Mouse (Mus musculus) MEL (cell line): ENCODE data around the gene Slc29a1. TPM values are rescaled to one million over a fixed set of nuclear protein-coding genes. Genes with fewer than 3 reads are reported as not detected.

Experiments used
- DNase-seq: peaks from one replicate; pipeline ENCODE4 v3.0.0; 2011; ENCODE audit warnings: low read depth, low spot score
- H3K27ac ChIP-seq: 2 replicates; pipeline ENCODE4 v1.5.1; 2012; ENCODE audit warnings: low read depth, mild to moderate bottlenecking, control low read depth, low read length, moderate library complexity; ENCODE audit not compliant: control insufficient read depth
- H3K27me3 ChIP-seq, 2 experiments: fragments of 150-350 bp in 1 of 2; sonication (generic) in 1 of 2; 2 replicates each; pipeline ENCODE4 v1.6.1; 2012; ENCODE audit warnings: low read length in 2 of 2, mild to moderate bottlenecking in 2 of 2, improper control_type of control experiment in 1 of 2, moderate library complexity in 1 of 2; ENCODE audit not compliant: insufficient read depth in 2 of 2, control insufficient read depth in 1 of 2
- H3K36me3 ChIP-seq, 2 experiments: 2 replicates each; pipeline ENCODE4 v1.6.1; 2012 to 2014; ENCODE audit warnings: low read length in 2 of 2, improper control_type of control experiment in 1 of 2, inconsistent platforms in 1 of 2, mild to moderate bottlenecking in 1 of 2; ENCODE audit not compliant: insufficient read depth in 2 of 2, control insufficient read depth in 1 of 2
- H3K4me1 ChIP-seq, 2 experiments: fragments of 150-350 bp in 1 of 2; sonication (generic) in 1 of 2; 2 replicates each; pipeline ENCODE4 v1.6.1; 2012; ENCODE audit warnings: low read length in 2 of 2, improper control_type of control experiment in 1 of 2, mild to moderate bottlenecking in 1 of 2; ENCODE audit not compliant: insufficient read depth in 2 of 2, control insufficient read depth in 1 of 2
- H3K4me3 ChIP-seq, 2 experiments: fragments of 150-350 bp in 1 of 2; sonication (generic) in 1 of 2; 2 replicates each; pipeline ENCODE4 v1.5.1; 2012; ENCODE audit warnings: low read depth in 2 of 2, low read length in 2 of 2, mild to moderate bottlenecking in 2 of 2, moderate library complexity in 2 of 2, control low read depth in 1 of 2, improper control_type of control experiment in 1 of 2; ENCODE audit not compliant: control insufficient read depth in 1 of 2, insufficient read depth in 1 of 2
- H3K79me2 ChIP-seq: 2 replicates; pipeline ENCODE4 v1.6.1; 2012; ENCODE audit warnings: mild to moderate bottlenecking, low read length, moderate library complexity; ENCODE audit not compliant: control insufficient read depth, poor library complexity, insufficient read depth
- H3K9ac ChIP-seq: 2 replicates; pipeline ENCODE4 v1.6.1; 2012; ENCODE audit warnings: low read depth, mild to moderate bottlenecking, control low read depth, low read length, moderate library complexity; ENCODE audit not compliant: control insufficient read depth, poor library complexity, severe bottlenecking
- H3K9me3 ChIP-seq: fragments of 150-350 bp; sonication (generic); replicated peaks from 2 replicates; pipeline ENCODE4 v1.6.1; 2012; ENCODE audit warnings: mild to moderate bottlenecking, low read length, improper control_type of control experiment, moderate library complexity; ENCODE audit not compliant: insufficient read depth
- CTCF ChIP-seq, 3 experiments: IDR thresholded peaks in 2 of 3; conservative IDR thresholded peaks in 1 of 3; 2 replicates each; pipeline ENCODE4 v1.5.1; 2011 to 2012; ENCODE audit warnings: low read length in 3 of 3, low read depth in 2 of 3, mild to moderate bottlenecking in 2 of 3, improper control_type of control experiment in 1 of 3, inconsistent platforms in 1 of 3, mixed read lengths in 1 of 3, moderate library complexity in 1 of 3; ENCODE audit not compliant: control insufficient read depth in 1 of 3, insufficient read depth in 1 of 3, poor library complexity in 1 of 3, severe bottlenecking in 1 of 3
- MAX ChIP-seq: IDR thresholded peaks from 2 replicates; pipeline ENCODE4 v1.6.1; 2011; ENCODE audit warnings: low read length, improper control_type of control experiment
- MYB ChIP-seq: IDR thresholded peaks from 2 replicates; pipeline ENCODE4 v1.6.1; 2011; ENCODE audit warnings: mild to moderate bottlenecking, low read depth, low read length, improper control_type of control experiment
- POLR2AphosphoS2 ChIP-seq: IDR thresholded peaks from 2 replicates; pipeline ENCODE4 v1.6.1; 2011; ENCODE audit warnings: low read length, improper control_type of control experiment
- POLR2AphosphoS5 ChIP-seq: IDR thresholded peaks from 2 replicates; pipeline ENCODE4 v1.6.1; 2012; ENCODE audit warnings: low read depth, borderline replicate concordance, mild to moderate bottlenecking, inconsistent platforms, low read length, moderate library complexity, mixed read lengths
- RAD21 ChIP-seq: IDR thresholded peaks from 2 replicates; pipeline ENCODE4 v1.6.1; 2011; ENCODE audit warnings: mild to moderate bottlenecking, low read depth, low read length, improper control_type of control experiment
- SMC3 ChIP-seq: IDR thresholded peaks from 2 replicates; pipeline ENCODE4 v1.6.1; 2011; ENCODE audit warnings: low read depth, low read length, improper control_type of control experiment
- TAL1 ChIP-seq: IDR thresholded peaks from 2 replicates; pipeline ENCODE4 v1.6.1; 2012; ENCODE audit warnings: mild to moderate bottlenecking, inconsistent platforms, low read length, moderate library complexity, mixed read lengths
- UBTF ChIP-seq: IDR thresholded peaks from 2 replicates; pipeline ENCODE4 v1.6.1; 2012; ENCODE audit warnings: low read depth, mild to moderate bottlenecking, inconsistent platforms, low read length, improper control_type of control experiment, moderate library complexity, borderline replicate concordance; ENCODE audit not compliant: insufficient read depth
- USF2 ChIP-seq, 2 experiments: IDR thresholded peaks; 2 replicates each; pipeline ENCODE4 v1.6.1; 2011 to 2012; ENCODE audit warnings: improper control_type of control experiment in 2 of 2, low read length in 2 of 2, borderline replicate concordance in 1 of 2, inconsistent platforms in 1 of 2, low read depth in 1 of 2, mild to moderate bottlenecking in 1 of 2; ENCODE audit not compliant: insufficient read depth in 1 of 2
- ZC3H11A ChIP-seq: IDR thresholded peaks from 2 replicates; pipeline ENCODE4 v1.6.1; 2012; ENCODE audit warnings: low read depth, mild to moderate bottlenecking, inconsistent platforms, low read length, improper control_type of control experiment
- ZNF384 ChIP-seq: IDR thresholded peaks from 2 replicates; pipeline ENCODE4 v1.6.1; 2012; ENCODE audit warnings: low read depth, mild to moderate bottlenecking, inconsistent platforms, low read length, improper control_type of control experiment
- polyA plus RNA-seq, 2 experiments: library from polyadenylated mRNA; stranded (reverse) in 1 of 2; unstranded in 1 of 2; fragments of >175 nt in 1 of 2; fragments of >200 nt in 1 of 2; gene quantifications; 2 replicates each; pipeline versions ENCODE4 v1.2.1 to v1.2.4; 2012; ENCODE audit warnings: low replicate concordance in 2 of 2, low read depth in 1 of 2; ENCODE audit not compliant: insufficient read length in 2 of 2, insufficient read depth in 1 of 2, missing spikeins in 1 of 2
- total RNA-seq: library from RNA; depleted of rRNA; stranded (reverse); fragments of 300-350 nt; gene quantifications from 2 replicates; pipeline ENCODE4 v1.2.3, GENCODE M21; 2012

Gene Slc29a1
- total and polyA plus RNA-seq, 3 experiments, result 238 to 341 TPM; not detected in 1

GRCm38 (mm10) chr17:45548541-45549512, 50.6 kb downstream of the Slc29a1 start:
- Histone ChIP-seq H3K9me3 (no peaks in the 10 kb centered on the region), H3K36me3 (no peaks in the 10 kb centered on the region), H3K9ac (peak overlapping the region; percentile 49), H3K27me3 (peaks cover 0 to 2% of the 10 kb centered on the region in 2 experiments; a peak in 3 of 4 replicates), H3K27ac (no peak overlapping the region), H3K4me3 (peak overlapping the region; percentile 30 to 78; a peak in 3 of 4 replicates), H3K4me1 (peaks cover 0 to 11% of the 10 kb centered on the region in 2 experiments; a peak in 1 of 4 replicates), H3K79me2 (no peaks in the 10 kb centered on the region)
- peak; percentile 64 for DNase-seq
- TF ChIP-seq TAL1 (no peak), USF2 (IDR thresholded peaks at IDR 0.05; ENCODE audit: borderline replicate concordance in 1 of 2, insufficient read depth in 1 of 2, low read depth in 1 of 2, low read length in 2 of 2) (no peak), CTCF (IDR thresholded peaks at IDR 0.05 in 2 of 3, conservative IDR thresholded peaks at IDR 0.05 in 1 of 3; ENCODE audit: control insufficient read depth in 1 of 3, insufficient read depth in 1 of 3, low read depth in 2 of 3, low read length in 3 of 3, poor library complexity in 1 of 3, severe bottlenecking in 1 of 3) (peak; percentile 47 to 55 (median 54)), ZNF384 (no peak), ZC3H11A (0 out of 2 replicates have a peak, but pooled peaks have one; percentile 9), MYB (no peak), POLR2AphosphoS5 (no peak), SMC3 (no peak; the same call in none of the 2 replicates), POLR2AphosphoS2 (no peak), RAD21 (peak; percentile 4), MAX (no peak)

GRCm38 (mm10) chr17:45547461-45548190, 51.8 kb downstream of the Slc29a1 start:
- no peak overlapping the region for H3K4me3 ChIP-seq
- DNase-seq, result no peak
- no peaks in the 10 kb centered on the region for H3K79me2 ChIP-seq
- H3K27me3 ChIP-seq, result peaks cover 2% of the 10 kb centered on the region in 2 experiments; a peak in 3 of 4 replicates
- no peak overlapping the region for H3K27ac ChIP-seq
- TF ChIP-seq CTCF (IDR thresholded peaks at IDR 0.05 in 2 of 3, conservative IDR thresholded peaks at IDR 0.05 in 1 of 3; ENCODE audit: control insufficient read depth in 1 of 3, insufficient read depth in 1 of 3, low read depth in 2 of 3, low read length in 3 of 3, poor library complexity in 1 of 3, severe bottlenecking in 1 of 3), result peak in 1 of 3 experiments; percentile 13; a peak in 2 of 6 replicates
- no peak for TF ChIP-seq UBTF
- peak; percentile 13; the same call in 1 of the 2 replicates for TF ChIP-seq SMC3
- H3K9me3 ChIP-seq, result no peaks in the 10 kb centered on the region
- peaks cover 0 to 11% of the 10 kb centered on the region in 2 experiments; a peak in 1 of 4 replicates for H3K4me1 ChIP-seq
- no peak overlapping the region for H3K9ac ChIP-seq
- H3K36me3 ChIP-seq, result no peaks in the 10 kb centered on the region
